Mouse (Mus musculus): ENCODE measurements at regions not wholly inside any gene's neighbourhood (a gene's known extent, or its start where the extent isn't known, plus 50 kb on each side); places are given as distances from the start of the nearest gene placed in this dataset.

GRCm38 (mm10) chr19:14035371-14035770, 122.0 kb downstream of the Olfr1505 start:
- no peak for DNase-seq (ENCODE audit: low spot score in 2 of 2)

GRCm38 (mm10) chr19:14035785-14036184, 122.5 kb downstream of the Olfr1505 start:
- no peak for DNase-seq (ENCODE audit: low spot score in 2 of 2)

- DNase-seq (ENCODE audit: low spot score in 2 of 2), result no peak
These were observed 123.4 kb downstream of the Olfr1505 start for GRCm38 (mm10) chr19:14036750-14037149.

GRCm38 (mm10) chr19:14042753-14043152, 129.4 kb downstream of the Olfr1505 start:
- no peak for DNase-seq (ENCODE audit: low spot score in 2 of 2)

- no peak for DNase-seq (ENCODE audit: low spot score in 2 of 2)
These were observed 132.1 kb downstream of the Olfr1505 start for GRCm38 (mm10) chr19:14045456-14045855.

GRCm38 (mm10) chr19:14052052-14052451, 138.7 kb downstream of the Olfr1505 start:
- DNase-seq (ENCODE audit: low spot score in 2 of 2), result no peak

- DNase-seq (ENCODE audit: low spot score in 2 of 2), result peak; percentile 8 to 23
These were observed 167.2 kb downstream of the Olfr1505 start for GRCm38 (mm10) chr19:14080538-14080937.

- no peak for DNase-seq (ENCODE audit: low spot score in 2 of 2)
These were observed 171.4 kb downstream of the Olfr1505 start for GRCm38 (mm10) chr19:14084726-14085125.

- no peak for DNase-seq (ENCODE audit: low spot score in 2 of 2)
These were observed 176.8 kb downstream of the Olfr1505 start for GRCm38 (mm10) chr19:14090106-14090505.

GRCm38 (mm10) chr19:14094191-14094590, 180.9 kb downstream of the Olfr1505 start:
- no peak for DNase-seq (ENCODE audit: low spot score in 2 of 2)

- DNase-seq (ENCODE audit: low spot score in 2 of 2), result no peak
These were observed 182.9 kb downstream of the Olfr1505 start for GRCm38 (mm10) chr19:14096187-14096586.

- DNase-seq (ENCODE audit: low spot score in 2 of 2), result no peak
These were observed 195.8 kb downstream of the Olfr1505 start for GRCm38 (mm10) chr19:14109091-14109490.

GRCm38 (mm10) chr19:14123348-14124113, 210.2 kb downstream of the Olfr1505 start:
- DNase-seq (ENCODE audit: low spot score in 2 of 2), result no peak

GRCm38 (mm10) chr19:14124250-14124827, 211.0 kb downstream of the Olfr1505 start:
- DNase-seq (ENCODE audit: low spot score in 2 of 2), result no peak

GRCm38 (mm10) chr19:14124986-14125385, 211.7 kb downstream of the Olfr1505 start:
- no peak for DNase-seq (ENCODE audit: low spot score in 2 of 2)

GRCm38 (mm10) chr19:14128397-14129209, 215.3 kb downstream of the Olfr1505 start:
- no peak for DNase-seq (ENCODE audit: low spot score in 2 of 2)

- DNase-seq (ENCODE audit: low spot score in 2 of 2), result no peak
These were observed 247.9 kb downstream of the Olfr1505 start for GRCm38 (mm10) chr19:14161217-14161616.

- no peak for DNase-seq (ENCODE audit: low spot score in 2 of 2)
These were observed 249.4 kb downstream of the Olfr1505 start for GRCm38 (mm10) chr19:14162773-14163172.

GRCm38 (mm10) chr19:14165775-14166174, 252.4 kb downstream of the Olfr1505 start:
- no peak for DNase-seq (ENCODE audit: low spot score in 2 of 2)

- DNase-seq (ENCODE audit: low spot score in 2 of 2), result no peak
These were observed 266.9 kb downstream of the Olfr1505 start for GRCm38 (mm10) chr19:14180244-14180643.

- DNase-seq (ENCODE audit: low spot score in 2 of 2), result no peak
These were observed 267.6 kb downstream of the Olfr1505 start for GRCm38 (mm10) chr19:14180956-14181355.
